Mouse (Mus musculus): Measurements from ENCODE around the gene Epb41l4b. TPM values are rescaled to one million over a fixed set of nuclear protein-coding genes. Genes with fewer than 3 reads are reported as not detected.

Epb41l4b gene
- polyA plus RNA-seq, 1 experiment from 2014 or later, result 4.5 TPM

GRCm38 (mm10) chr4:57129718-57130515 is 13.3 kb downstream of the Epb41l4b start:
- ATAC-seq (ENCODE audit: low FRiP score), result no peak
- WGBS, result 51% methylated on average over 11 of the region's 11 CpGs
- no peaks in the 10 kb centered on the region for H3K27me3 ChIP-seq (replicated peaks)
- H3K36me3 ChIP-seq, result no peaks in the 10 kb centered on the region
- no peak overlapping the region for H3K27ac ChIP-seq (replicated peaks)
- no peak overlapping the region for H3K4me2 ChIP-seq
- peaks cover 9% of the 10 kb centered on the region; the same call in 1 of the 2 replicates for H3K4me1 ChIP-seq
- H3K4me3 ChIP-seq (replicated peaks), result no peak overlapping the region
- no peaks in the 10 kb centered on the region for H3K9me3 ChIP-seq (replicated peaks)
- H3K9ac ChIP-seq (replicated peaks), result no peak overlapping the region

- no peak overlapping the region for H3K9ac ChIP-seq (replicated peaks)
- ATAC-seq (ENCODE audit: low FRiP score), result no peak
- no peak overlapping the region for H3K4me2 ChIP-seq
- WGBS, result 32% methylated on average over 11 of the region's 11 CpGs
- no peak overlapping the region for H3K4me3 ChIP-seq (replicated peaks)
- peaks cover 12% of the 10 kb centered on the region; the same call in 1 of the 2 replicates for H3K4me1 ChIP-seq
- no peaks in the 10 kb centered on the region for H3K27me3 ChIP-seq (replicated peaks)
- H3K27ac ChIP-seq (replicated peaks), result no peak overlapping the region
- H3K36me3 ChIP-seq, result no peaks in the 10 kb centered on the region
- H3K9me3 ChIP-seq (replicated peaks), result no peaks in the 10 kb centered on the region
Observed at GRCm38 (mm10) chr4:57123003-57123402, 20.2 kb downstream of the Epb41l4b start.

- H3K27me3 ChIP-seq (replicated peaks), result no peaks in the 10 kb centered on the region
- no peak for ATAC-seq (ENCODE audit: low FRiP score)
- no peaks in the 10 kb centered on the region for H3K36me3 ChIP-seq
- H3K27ac ChIP-seq (replicated peaks), result no peak overlapping the region
- H3K9me3 ChIP-seq (replicated peaks), result no peaks in the 10 kb centered on the region
- H3K4me2 ChIP-seq, result no peak overlapping the region
- WGBS, result 90% methylated on average over 3 of the region's 3 CpGs
- no peak overlapping the region for H3K9ac ChIP-seq (replicated peaks)
- H3K4me3 ChIP-seq (replicated peaks), result no peak overlapping the region
- H3K4me1 ChIP-seq, result peaks cover 12% of the 10 kb centered on the region; the same call in 1 of the 2 replicates
Observed at GRCm38 (mm10) chr4:57122166-57122565, 21.1 kb downstream of the Epb41l4b start.

- H3K27me3 ChIP-seq (replicated peaks), result no peaks in the 10 kb centered on the region
- no peak overlapping the region for H3K27ac ChIP-seq (replicated peaks)
- no peak overlapping the region for H3K9ac ChIP-seq (replicated peaks)
- peak; percentile 22; the same call in 1 of the 2 replicates for ATAC-seq (ENCODE audit: low FRiP score)
- peaks cover 12% of the 10 kb centered on the region; the same call in 1 of the 2 replicates for H3K4me1 ChIP-seq
- H3K4me3 ChIP-seq (replicated peaks), result no peak overlapping the region
- no peaks in the 10 kb centered on the region for H3K9me3 ChIP-seq (replicated peaks)
- H3K4me2 ChIP-seq, result no peak overlapping the region
- no peaks in the 10 kb centered on the region for H3K36me3 ChIP-seq
- WGBS, result 59% methylated on average over 2 of the region's 2 CpGs
Observed at GRCm38 (mm10) chr4:57120563-57120962, 22.7 kb downstream of the Epb41l4b start.

GRCm38 (mm10) chr4:57119976-57120375 is 23.3 kb downstream of the Epb41l4b start:
- Histone ChIP-seq H3K4me3 (replicated peaks) (no peak overlapping the region), H3K4me1 (peaks cover 12% of the 10 kb centered on the region; the same call in 1 of the 2 replicates), H3K36me3 (no peaks in the 10 kb centered on the region), H3K27ac (replicated peaks) (no peak overlapping the region), H3K9ac (replicated peaks) (no peak overlapping the region), H3K4me2 (no peak overlapping the region), H3K27me3 (replicated peaks) (no peaks in the 10 kb centered on the region), H3K9me3 (replicated peaks) (no peaks in the 10 kb centered on the region)
- WGBS, result 91% methylated on average over 6 of the region's 6 CpGs
- no peak for ATAC-seq (ENCODE audit: low FRiP score)

- no peak overlapping the region for H3K4me2 ChIP-seq
- H3K27me3 ChIP-seq (replicated peaks), result no peaks in the 10 kb centered on the region
- no peaks in the 10 kb centered on the region for H3K9me3 ChIP-seq (replicated peaks)
- H3K9ac ChIP-seq (replicated peaks), result no peak overlapping the region
- WGBS, result 73% methylated on average over 3 of the region's 3 CpGs
- H3K4me1 ChIP-seq, result peaks cover 9% of the 10 kb centered on the region; the same call in 1 of the 2 replicates
- no peak overlapping the region for H3K27ac ChIP-seq (replicated peaks)
- no peak overlapping the region for H3K4me3 ChIP-seq (replicated peaks)
- no peaks in the 10 kb centered on the region for H3K36me3 ChIP-seq
- no peak for ATAC-seq (ENCODE audit: low FRiP score)
Observed at GRCm38 (mm10) chr4:57118883-57119282, 24.4 kb downstream of the Epb41l4b start.

- H3K27ac ChIP-seq (replicated peaks), result no peak overlapping the region
- H3K4me1 ChIP-seq, result no peaks in the 10 kb centered on the region
- 94% methylated on average over 6 of the region's 6 CpGs for WGBS
- no peak for ATAC-seq (ENCODE audit: low FRiP score)
- H3K27me3 ChIP-seq (replicated peaks), result no peaks in the 10 kb centered on the region
- H3K4me3 ChIP-seq (replicated peaks), result no peak overlapping the region
- no peak overlapping the region for H3K4me2 ChIP-seq
- no peaks in the 10 kb centered on the region for H3K9me3 ChIP-seq (replicated peaks)
- no peak overlapping the region for H3K9ac ChIP-seq (replicated peaks)
- H3K36me3 ChIP-seq, result no peaks in the 10 kb centered on the region
Observed at GRCm38 (mm10) chr4:57116278-57116677, 27.0 kb downstream of the Epb41l4b start.

- Histone ChIP-seq H3K4me2 (no peak overlapping the region), H3K27ac (replicated peaks) (no peak overlapping the region), H3K27me3 (replicated peaks) (no peaks in the 10 kb centered on the region), H3K4me3 (replicated peaks) (no peak overlapping the region), H3K9me3 (replicated peaks) (no peaks in the 10 kb centered on the region), H3K36me3 (no peaks in the 10 kb centered on the region), H3K4me1 (no peaks in the 10 kb centered on the region), H3K9ac (replicated peaks) (no peak overlapping the region)
- ATAC-seq (ENCODE audit: low FRiP score), result no peak
- 81% methylated on average over 19 of the region's 19 CpGs for WGBS
Observed at GRCm38 (mm10) chr4:57114617-57115592, 28.3 kb downstream of the Epb41l4b start.

- H3K9ac ChIP-seq (replicated peaks), result no peak overlapping the region
- H3K9me3 ChIP-seq (replicated peaks), result no peaks in the 10 kb centered on the region
- H3K4me2 ChIP-seq, result no peak overlapping the region
- H3K27ac ChIP-seq (replicated peaks), result no peak overlapping the region
- WGBS, result 59% methylated on average over 7 of the region's 7 CpGs
- H3K36me3 ChIP-seq, result no peaks in the 10 kb centered on the region
- H3K4me1 ChIP-seq, result no peaks in the 10 kb centered on the region
- no peak overlapping the region for H3K4me3 ChIP-seq (replicated peaks)
- H3K27me3 ChIP-seq (replicated peaks), result no peaks in the 10 kb centered on the region
- ATAC-seq (ENCODE audit: low FRiP score), result no peak
Observed at GRCm38 (mm10) chr4:57113472-57114216, 29.6 kb downstream of the Epb41l4b start.

- H3K36me3 ChIP-seq, result no peaks in the 10 kb centered on the region
- no peak for ATAC-seq (ENCODE audit: low FRiP score)
Observed at GRCm38 (mm10) chr4:57111992-57112540, 31.2 kb downstream of the Epb41l4b start.

GRCm38 (mm10) chr4:57111411-57111810 is 31.8 kb downstream of the Epb41l4b start:
- Histone ChIP-seq H3K36me3 (no peaks in the 10 kb centered on the region), H3K27ac (replicated peaks) (no peak overlapping the region), H3K27me3 (replicated peaks) (no peaks in the 10 kb centered on the region), H3K4me2 (no peak overlapping the region), H3K9ac (replicated peaks) (no peak overlapping the region), H3K4me1 (no peaks in the 10 kb centered on the region; the same call in 1 of the 2 replicates), H3K9me3 (replicated peaks) (no peaks in the 10 kb centered on the region), H3K4me3 (replicated peaks) (no peak overlapping the region)
- 88% methylated on average over 4 of the region's 4 CpGs for WGBS
- ATAC-seq (ENCODE audit: low FRiP score), result no peak

More at GRCm38 (mm10) chr4:57111992-57112540, 31.2 kb downstream of the Epb41l4b start:
- 88% methylated on average over 11 of the region's 11 CpGs for WGBS
- H3K27ac ChIP-seq (replicated peaks), result no peak overlapping the region
- H3K4me3 ChIP-seq (replicated peaks), result no peak overlapping the region
- H3K27me3 ChIP-seq (replicated peaks), result no peaks in the 10 kb centered on the region
- no peak overlapping the region for H3K9ac ChIP-seq (replicated peaks)
- no peaks in the 10 kb centered on the region for H3K9me3 ChIP-seq (replicated peaks)
- no peaks in the 10 kb centered on the region; the same call in 1 of the 2 replicates for H3K4me1 ChIP-seq
- no peak overlapping the region for H3K4me2 ChIP-seq
